Mouse (Mus musculus): ENCODE results near the gene Cdkal1.

GRCm38 (mm10) chr13:29521321-29521720 lies 334.2 kb downstream of the Cdkal1 start:
- no peak for TF ChIP-seq CTCF (IDR thresholded peaks at IDR 0.05; ENCODE audit: extremely low read depth, insufficient read depth, low read length)
- no peak for TF ChIP-seq POLR2A (IDR thresholded peaks at IDR 0.05; ENCODE audit: extremely low read depth, insufficient read depth, low read length)
